Comparison of ENCODE assay signal across 17 mouse cellular contexts in the genomic region with DNA sequence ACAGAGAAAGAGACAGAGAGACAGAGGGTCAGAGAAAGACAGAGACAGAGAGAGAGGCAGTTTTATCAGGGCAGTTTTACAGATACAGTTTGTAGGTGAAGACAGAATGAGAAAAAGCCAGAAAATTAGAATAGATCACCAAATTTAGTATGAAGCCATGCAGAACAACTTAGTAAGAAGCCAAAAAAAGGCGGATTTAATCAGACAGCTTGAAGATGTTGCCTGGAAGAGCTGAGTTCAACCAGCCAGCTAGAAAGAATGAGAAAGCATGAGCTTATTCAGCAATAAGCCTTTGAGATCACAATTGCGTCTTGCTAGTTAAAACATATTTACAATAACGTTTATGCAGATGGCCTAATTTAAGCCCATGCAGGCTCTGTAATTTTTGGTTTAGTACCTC.
"Had no signal": no experiment of that assay in that cellular context is flagged by ENCODE, and none has a peak within 500 bp of the region (broad histone marks: within the 10 kb centered on the region; RNA-seq: fewer than 3 reads in every experiment).

No protein-coding gene starts in this region.

- H3K27me3 ChIP-seq: neural tube, embryonic 12.5 days; neural tube, embryonic 13.5 days; neural tube, embryonic 15.5 days; stomach, embryonic 15.5 days had no signal

- H3K4me2 ChIP-seq: neural tube, embryonic 12.5 days; neural tube, embryonic 13.5 days; neural tube, embryonic 15.5 days; stomach, embryonic 15.5 days had no signal

- DNase-seq: retina, postnatal 1 day; right cerebral cortex, adult 18-20 months; right cerebral cortex, postnatal 14 days; right cerebral cortex, postnatal 25 days; right cerebral cortex, postnatal 4 days; spleen, adult 18-20 months; thymus, adult 18-20 months; thymus, adult 2 months; thymus, postnatal 14 days; thymus, postnatal 25 days; thymus, postnatal 36 days; thymus, postnatal 4 days had no signal

- H3K27ac ChIP-seq: neural tube, embryonic 12.5 days; neural tube, embryonic 13.5 days; neural tube, embryonic 15.5 days; stomach, embryonic 15.5 days; stomach, postnatal 0 days had no signal

- H3K9me3 ChIP-seq: neural tube, embryonic 12.5 days; neural tube, embryonic 13.5 days; neural tube, embryonic 15.5 days; stomach, embryonic 15.5 days had no signal

- H3K4me3 ChIP-seq: neural tube, embryonic 12.5 days; neural tube, embryonic 13.5 days; neural tube, embryonic 15.5 days; stomach, embryonic 15.5 days had no signal

- H3K36me3 ChIP-seq: neural tube, embryonic 12.5 days; neural tube, embryonic 13.5 days; neural tube, embryonic 15.5 days; stomach, embryonic 15.5 days had no signal

- H3K4me1 ChIP-seq: neural tube, embryonic 12.5 days; neural tube, embryonic 13.5 days; neural tube, embryonic 15.5 days; stomach, embryonic 15.5 days had no signal

- H3K9ac ChIP-seq: neural tube, embryonic 12.5 days; neural tube, embryonic 13.5 days; neural tube, embryonic 15.5 days; stomach, embryonic 15.5 days had no signal
